Mouse (Mus musculus): Measurements from ENCODE around the gene Siglecg.

DNA sequence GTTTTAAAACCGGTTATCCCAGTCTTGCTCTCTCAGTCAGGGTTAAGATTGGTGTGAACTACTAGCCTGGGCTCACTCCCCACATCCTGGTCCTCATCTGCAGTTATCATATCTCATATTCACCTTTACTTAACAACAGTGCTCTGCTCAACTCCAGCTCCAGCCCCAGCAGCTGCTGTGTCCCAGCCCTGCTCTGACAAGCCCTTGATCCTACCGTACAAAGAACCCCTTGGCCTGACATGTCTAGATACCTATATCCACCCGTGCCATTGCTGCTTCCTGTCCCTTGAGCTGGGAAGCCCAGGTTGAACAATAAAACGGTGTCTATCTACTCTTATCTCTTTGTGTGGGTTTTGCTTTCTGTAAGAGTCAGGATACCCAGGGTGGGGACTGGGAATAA is 21.5 kb downstream of the Siglecg start:
- TF ChIP-seq CTCF (IDR thresholded peaks at IDR 0.05; ENCODE audit: low read depth), result no peak
- no peak for TF ChIP-seq EP300 (IDR thresholded peaks at IDR 0.05; ENCODE audit: low read depth)
